Mouse (Mus musculus) embryonic facial prominence, embryonic 15.5 days (tissue): ENCODE measurements at regions not wholly inside any gene's neighbourhood (a gene's known extent, or its start where the extent isn't known, plus 50 kb on each side); places are given as distances from the start of the nearest gene placed in this dataset.

Source experiments
- ATAC-seq: fragments of 200-750 bp; cut with Nextera tagmentation; 2 replicates; pipeline ENCODE4 v1.8.0; 2017; ENCODE audit warnings: low read depth, moderate TSS enrichment; ENCODE audit not compliant: insufficient number of reproducible peaks, low FRiP score, low TSS enrichment
- H3K27ac ChIP-seq: fragments of 300-500 bp; sonication (generic); replicated peaks from 2 replicates; pipeline ENCODE4 v1.5.1; 2015; ENCODE audit warnings: mild to moderate bottlenecking, inconsistent platforms
- H3K27me3 ChIP-seq: fragments of 300-500 bp; sonication (generic); 2 replicates; pipeline ENCODE4 v1.6.1; 2015; ENCODE audit warnings: inconsistent platforms
- H3K36me3 ChIP-seq: fragments of 300-500 bp; sonication (generic); 2 replicates; pipeline ENCODE4 v1.6.1; 2015; ENCODE audit warnings: mild to moderate bottlenecking, inconsistent platforms
- H3K4me1 ChIP-seq: fragments of 300-500 bp; sonication (generic); 2 replicates; pipeline ENCODE4 v1.6.1; 2015; ENCODE audit warnings: inconsistent platforms
- H3K4me2 ChIP-seq: fragments of 300-500 bp; sonication (generic); replicated peaks from 2 replicates; pipeline ENCODE4 v1.6.1; 2015; ENCODE audit warnings: mild to moderate bottlenecking, inconsistent platforms
- H3K4me3 ChIP-seq: fragments of 300-500 bp; sonication (generic); replicated peaks from 2 replicates; pipeline ENCODE4 v1.5.1; 2015; ENCODE audit warnings: mild to moderate bottlenecking, inconsistent platforms
- H3K9ac ChIP-seq: fragments of 300-500 bp; sonication (generic); 2 replicates; pipeline ENCODE4 v1.6.1; 2015; ENCODE audit warnings: inconsistent platforms
- H3K9me3 ChIP-seq: fragments of 300-500 bp; sonication (generic); replicated peaks from 2 replicates; pipeline ENCODE4 v1.6.1; 2016; ENCODE audit warnings: inconsistent platforms
- WGBS: fragments of 180-500 bp; shearing (Covaris S2); methylation state at CpG from one replicate; pipeline ENCODE4 v1.1.7; 2015; 5-methylcytosine and 5-hydroxymethylcytosine counted together

GRCm38 (mm10) chr15:13455560-13456219 is 282.2 kb upstream of the Cdh6 start:
- Histone ChIP-seq H3K4me1 (no peaks in the 10 kb centered on the region), H3K4me2 (no peak overlapping the region), H3K36me3 (no peaks in the 10 kb centered on the region), H3K9me3 (no peaks in the 10 kb centered on the region), H3K27me3 (no peaks in the 10 kb centered on the region), H3K27ac (no peak overlapping the region), H3K9ac (no peak overlapping the region), H3K4me3 (no peak overlapping the region)
- WGBS: 65% methylated on average over 8 of the region's 8 CpGs
- ATAC-seq: no peak

DNA sequence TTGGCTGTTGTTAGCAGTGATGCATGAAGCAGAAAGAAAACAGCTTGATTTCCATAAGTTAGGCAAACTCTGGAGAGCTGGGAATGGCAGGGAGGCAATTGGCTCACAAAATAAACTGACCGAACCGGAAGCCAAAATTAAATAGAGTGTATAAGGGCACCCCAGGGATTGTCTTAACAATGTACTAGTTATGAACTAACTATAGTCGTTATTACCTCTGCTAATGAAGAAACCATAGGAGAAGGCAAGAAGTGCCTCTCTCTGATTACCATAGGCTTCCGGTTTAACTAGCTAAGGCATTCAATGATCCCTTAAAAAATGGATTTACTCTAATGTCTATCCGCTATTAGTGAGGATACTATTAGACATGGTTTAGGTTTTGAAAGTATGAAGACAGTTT is 276.9 kb upstream of the Cdh6 start:
- H3K4me2 ChIP-seq: no peak overlapping the region
- H3K9ac ChIP-seq: no peak overlapping the region
- no peaks in the 10 kb centered on the region for H3K27me3 ChIP-seq
- H3K4me3 ChIP-seq: no peak overlapping the region
- no peaks in the 10 kb centered on the region for H3K9me3 ChIP-seq
- H3K36me3 ChIP-seq: no peaks in the 10 kb centered on the region
- H3K4me1 ChIP-seq: no peaks in the 10 kb centered on the region
- 74% methylated on average over 5 of the region's 5 CpGs for WGBS
- no peak overlapping the region for H3K27ac ChIP-seq
- ATAC-seq: no peak

DNA sequence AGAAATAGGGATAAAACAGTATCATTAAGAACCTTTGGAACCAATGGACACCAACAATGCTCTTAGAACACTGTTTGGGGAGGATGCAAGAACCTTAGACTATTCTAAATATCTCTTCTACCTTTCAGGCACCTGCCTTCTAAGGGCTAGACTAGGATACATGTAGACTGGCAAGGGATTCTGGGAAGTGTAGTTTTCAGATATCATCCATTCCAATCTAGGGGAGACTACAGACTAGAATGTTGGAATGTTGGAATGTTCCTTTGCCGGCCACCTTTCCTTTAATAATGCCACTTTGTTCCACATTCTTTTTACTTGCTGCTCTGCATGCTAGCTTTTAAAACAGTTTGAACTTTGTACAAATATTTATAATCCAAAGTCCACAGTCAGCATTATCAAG is 261.1 kb upstream of the Cdh6 start:
- no peaks in the 10 kb centered on the region for H3K9me3 ChIP-seq
- H3K4me2 ChIP-seq: no peak overlapping the region
- no peak overlapping the region for H3K27ac ChIP-seq
- no peaks in the 10 kb centered on the region for H3K36me3 ChIP-seq
- H3K9ac ChIP-seq: no peak overlapping the region
- 67% methylated on average over 1 of the region's 1 CpGs for WGBS
- H3K27me3 ChIP-seq: no peaks in the 10 kb centered on the region
- ATAC-seq: no peak
- no peak overlapping the region for H3K4me3 ChIP-seq
- no peaks in the 10 kb centered on the region for H3K4me1 ChIP-seq

- Histone ChIP-seq H3K36me3 (no peaks in the 10 kb centered on the region), H3K4me2 (no peak overlapping the region), H3K27me3 (no peaks in the 10 kb centered on the region), H3K9ac (no peak overlapping the region), H3K4me3 (no peak overlapping the region), H3K9me3 (no peaks in the 10 kb centered on the region), H3K4me1 (no peaks in the 10 kb centered on the region), H3K27ac (no peak overlapping the region)
- WGBS: 78% methylated on average over 2 of the region's 2 CpGs
- ATAC-seq: no peak
Observed at GRCm38 (mm10) chr15:13432971-13433370, 259.5 kb upstream of the Cdh6 start.

DNA sequence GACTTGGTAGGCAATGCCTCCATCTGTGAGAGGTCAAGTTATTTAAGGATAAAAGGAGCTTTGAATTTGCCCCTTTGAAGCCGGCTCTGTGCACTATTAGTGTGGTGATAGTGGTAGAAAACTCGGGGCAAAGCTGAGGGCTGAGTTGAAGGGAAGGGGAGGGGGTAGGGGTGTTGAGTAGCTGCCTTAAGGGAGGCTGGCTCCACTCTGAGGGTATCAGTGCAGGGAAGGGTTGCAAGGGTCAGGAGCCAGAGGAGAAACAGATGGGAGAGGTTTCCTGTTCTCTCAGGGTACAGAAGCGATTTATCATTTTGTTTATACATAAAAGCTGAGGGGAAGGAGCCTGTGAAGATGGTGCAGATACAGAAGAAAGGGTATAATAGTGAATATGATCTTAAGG is 246.1 kb upstream of the Cdh6 start:
- no peaks in the 10 kb centered on the region for H3K4me1 ChIP-seq
- no peak for ATAC-seq
- 24% methylated on average over 3 of the region's 3 CpGs for WGBS

GRCm38 (mm10) chr15:13410065-13410688 is 236.7 kb upstream of the Cdh6 start:
- no peak overlapping the region for H3K27ac ChIP-seq
- H3K4me2 ChIP-seq: no peak overlapping the region
- H3K9me3 ChIP-seq: no peaks in the 10 kb centered on the region
- no peaks in the 10 kb centered on the region for H3K27me3 ChIP-seq
- H3K9ac ChIP-seq: no peak overlapping the region
- H3K4me1 ChIP-seq: no peaks in the 10 kb centered on the region
- no peak overlapping the region for H3K4me3 ChIP-seq
- no peak for ATAC-seq
- no peaks in the 10 kb centered on the region for H3K36me3 ChIP-seq
- WGBS: 44% methylated on average over 11 of the region's 11 CpGs

More for the DNA sequence above, 246.1 kb upstream of the Cdh6 start:
- no peaks in the 10 kb centered on the region for H3K9me3 ChIP-seq
- no peaks in the 10 kb centered on the region for H3K36me3 ChIP-seq
- H3K4me3 ChIP-seq: no peak overlapping the region
- H3K4me2 ChIP-seq: no peak overlapping the region
- no peak overlapping the region for H3K9ac ChIP-seq
- H3K27ac ChIP-seq: no peak overlapping the region
- no peaks in the 10 kb centered on the region for H3K27me3 ChIP-seq

- H3K27me3 ChIP-seq: no peaks in the 10 kb centered on the region
- H3K9me3 ChIP-seq: no peaks in the 10 kb centered on the region
- no peak overlapping the region for H3K9ac ChIP-seq
- WGBS: 31% methylated on average over 6 of the region's 6 CpGs
- ATAC-seq: no peak
- no peaks in the 10 kb centered on the region for H3K4me1 ChIP-seq
- no peak overlapping the region for H3K4me3 ChIP-seq
- no peak overlapping the region for H3K27ac ChIP-seq
- no peaks in the 10 kb centered on the region for H3K36me3 ChIP-seq
- no peak overlapping the region for H3K4me2 ChIP-seq
Observed at GRCm38 (mm10) chr15:13393155-13393554, 219.7 kb upstream of the Cdh6 start.

GRCm38 (mm10) chr15:13391331-13391730 is 217.9 kb upstream of the Cdh6 start:
- Histone ChIP-seq H3K9ac (no peak overlapping the region), H3K27ac (no peak overlapping the region), H3K36me3 (no peaks in the 10 kb centered on the region), H3K4me2 (no peak overlapping the region), H3K4me1 (no peaks in the 10 kb centered on the region), H3K4me3 (no peak overlapping the region), H3K27me3 (no peaks in the 10 kb centered on the region), H3K9me3 (no peaks in the 10 kb centered on the region)
- 60% methylated on average over 4 of the region's 4 CpGs for WGBS
- ATAC-seq: no peak

DNA sequence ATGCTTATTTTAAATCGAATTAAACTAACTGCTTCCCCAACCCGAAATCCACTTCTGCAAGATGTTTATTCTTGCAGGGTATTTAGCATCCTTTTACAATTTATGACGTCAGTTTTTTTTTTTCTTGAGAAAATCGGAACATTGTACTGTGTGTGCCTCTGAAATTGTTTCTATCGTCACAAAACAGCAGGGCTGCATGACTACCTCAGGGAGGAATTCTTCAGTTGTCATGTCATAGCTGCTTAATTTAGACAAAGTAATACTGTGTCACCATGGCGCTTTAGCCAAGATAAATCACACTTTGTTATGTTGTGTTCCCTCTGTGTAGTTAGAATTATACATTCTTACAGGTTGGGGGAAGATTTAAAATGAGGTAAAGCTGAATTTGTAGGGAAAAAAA is 211.3 kb upstream of the Cdh6 start:
- Histone ChIP-seq H3K4me1 (no peaks in the 10 kb centered on the region), H3K9me3 (no peaks in the 10 kb centered on the region), H3K27me3 (no peaks in the 10 kb centered on the region), H3K27ac (no peak overlapping the region), H3K4me3 (no peak overlapping the region), H3K9ac (no peak overlapping the region), H3K36me3 (no peaks in the 10 kb centered on the region), H3K4me2 (no peak overlapping the region)
- WGBS: 24% methylated on average over 6 of the region's 6 CpGs
- no peak for ATAC-seq

DNA sequence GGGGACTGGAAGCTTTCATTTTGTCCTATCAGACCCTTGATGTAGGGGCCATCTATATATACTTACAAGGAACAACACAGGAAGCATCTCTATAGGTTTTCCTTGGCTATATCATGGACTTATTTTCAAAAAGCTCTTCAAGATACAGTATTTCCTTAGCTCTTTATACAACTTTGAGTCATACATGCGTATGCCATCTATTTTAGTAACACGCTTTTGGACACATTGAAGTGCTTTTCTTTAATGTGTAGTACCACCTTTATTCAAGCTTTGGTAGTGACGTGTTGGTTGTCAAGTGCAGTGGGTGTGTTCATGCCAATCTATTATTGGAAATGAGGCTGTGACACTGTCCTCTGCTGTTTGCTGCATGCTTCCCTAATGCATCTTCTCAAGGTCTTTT is 202.1 kb upstream of the Cdh6 start:
- no peak for ATAC-seq
- Histone ChIP-seq H3K4me3 (no peak overlapping the region), H3K4me1 (no peaks in the 10 kb centered on the region), H3K27ac (no peak overlapping the region), H3K9ac (no peak overlapping the region), H3K36me3 (no peaks in the 10 kb centered on the region), H3K9me3 (no peaks in the 10 kb centered on the region), H3K4me2 (no peak overlapping the region), H3K27me3 (no peaks in the 10 kb centered on the region)
- WGBS: 89% methylated on average over 3 of the region's 3 CpGs

DNA sequence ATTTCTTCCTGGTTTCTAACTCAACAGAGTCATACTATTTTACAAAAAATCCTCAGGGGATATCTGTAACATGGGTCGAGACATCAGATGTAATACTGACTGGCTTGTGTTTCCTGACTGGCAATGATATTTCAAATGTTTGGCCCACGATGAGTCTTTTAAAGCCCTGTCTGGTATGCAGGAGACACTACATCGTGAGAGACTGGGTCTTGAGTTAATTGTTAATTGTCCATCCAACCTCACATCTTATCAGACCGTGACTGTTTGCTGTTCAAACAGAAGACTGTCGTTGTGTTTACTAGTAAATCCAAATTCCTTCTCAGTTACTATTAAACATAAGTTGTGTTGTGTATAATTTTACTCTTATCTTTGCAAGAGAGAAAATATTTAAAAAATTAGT is 195.3 kb upstream of the Cdh6 start:
- 59% methylated on average over 5 of the region's 5 CpGs for WGBS
- Histone ChIP-seq H3K9ac (no peak overlapping the region), H3K27ac (no peak overlapping the region), H3K36me3 (no peaks in the 10 kb centered on the region), H3K9me3 (no peaks in the 10 kb centered on the region), H3K4me1 (no peaks in the 10 kb centered on the region), H3K4me2 (no peak overlapping the region), H3K27me3 (no peaks in the 10 kb centered on the region), H3K4me3 (no peak overlapping the region)
- ATAC-seq: no peak

- WGBS: 59% methylated on average over 16 of the region's 16 CpGs
- H3K27ac ChIP-seq: no peak overlapping the region
- no peaks in the 10 kb centered on the region for H3K9me3 ChIP-seq
- H3K36me3 ChIP-seq: no peaks in the 10 kb centered on the region
- no peak overlapping the region for H3K4me2 ChIP-seq
- no peak overlapping the region for H3K9ac ChIP-seq
- no peak overlapping the region for H3K4me3 ChIP-seq
- H3K4me1 ChIP-seq: no peaks in the 10 kb centered on the region
- no peaks in the 10 kb centered on the region for H3K27me3 ChIP-seq
- ATAC-seq: no peak
Observed at GRCm38 (mm10) chr15:13367291-13367954, 193.9 kb upstream of the Cdh6 start.
